9 mouse cellular contexts compared by ENCODE assay signal in the genomic region with DNA sequence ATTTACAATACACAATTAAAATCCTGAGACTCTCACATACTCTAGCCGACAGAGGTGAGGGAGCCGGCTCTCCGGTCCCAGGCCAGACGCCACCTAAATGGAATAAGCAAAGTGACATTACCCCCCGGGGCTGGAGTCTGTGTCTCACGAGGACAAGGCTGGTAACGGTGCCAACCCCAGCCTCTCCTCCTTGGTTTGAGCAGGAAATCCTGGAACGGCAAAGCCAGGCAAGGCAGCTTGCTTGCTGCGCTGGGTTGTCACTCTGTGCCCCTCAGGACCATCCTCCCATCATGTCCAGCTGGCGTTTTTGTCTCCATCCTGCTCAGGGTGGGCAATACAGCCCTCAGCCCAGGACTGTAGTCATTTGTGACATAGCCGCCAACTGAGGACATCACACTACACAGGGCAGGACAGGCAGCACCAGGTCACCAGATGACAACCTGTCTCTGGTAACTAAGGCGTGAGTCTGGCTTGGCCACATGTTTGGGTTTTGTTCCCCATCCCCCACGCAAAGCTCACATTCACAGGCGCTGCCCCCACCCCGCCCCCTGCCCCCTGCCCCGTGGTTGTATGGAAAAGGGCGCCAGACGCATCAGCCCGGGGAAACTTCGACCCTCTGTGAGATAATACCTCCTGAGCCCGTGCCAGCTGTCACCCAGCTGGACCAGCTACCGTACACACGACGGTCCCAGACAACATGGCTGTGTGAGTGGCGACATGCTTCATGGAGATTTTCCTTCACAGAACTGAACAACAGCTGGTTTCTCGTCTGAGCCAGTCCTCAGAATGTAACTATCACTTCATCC. TPM values are rescaled to one million over a fixed set of nuclear protein-coding genes. Genes with fewer than 3 reads are reported as not detected.
DNase-seq lines count a peak whose midpoint lies in the region; ATAC-seq lines count a peak whose summit lies in the region.
"Had no signal": no experiment of that assay in that cellular context is flagged by ENCODE, and none has a peak within 500 bp of the region (broad histone marks: within the 10 kb centered on the region; RNA-seq: fewer than 3 reads in every experiment).

No protein-coding gene starts in this region.

- peak; percentile 57; the same call in 1 of the 2 replicates for ATAC-seq in forebrain, embryonic 11.5 days (replicated peaks; ENCODE audit: low FRiP score)
- no peak for ATAC-seq in forebrain, embryonic 15.5 days (replicated peaks)
- ATAC-seq in lung, embryonic 15.5 days (ENCODE audit: borderline replicate concordance, extremely low read depth, low FRiP score, low TSS enrichment), result peak; percentile 84
- ATAC-seq in limb, embryonic 12.5 days (ENCODE audit: insufficient number of reproducible peaks, insufficient read depth, low FRiP score, low TSS enrichment, low read depth), result peak; percentile 41
- ATAC-seq in neural tube, embryonic 15.5 days (ENCODE audit: low FRiP score), result 0 out of 2 replicates have a peak, but pooled peaks have one; percentile 30
- ATAC-seq in intestine, embryonic 15.5 days, result no peak

- H3K9me3 ChIP-seq in forebrain, embryonic 11.5 days (ENCODE audit: control insufficient read depth, low read length), result no peaks in the 10 kb centered on the region
- no peaks in the 10 kb centered on the region for H3K9me3 ChIP-seq in forebrain, embryonic 15.5 days
- H3K9me3 ChIP-seq in lung, embryonic 15.5 days, result no peaks in the 10 kb centered on the region
- no peaks in the 10 kb centered on the region for H3K9me3 ChIP-seq in limb, embryonic 12.5 days
- no peaks in the 10 kb centered on the region for H3K9me3 ChIP-seq in neural tube, embryonic 15.5 days (replicated peaks)
- H3K9me3 ChIP-seq in intestine, embryonic 15.5 days, result no peaks in the 10 kb centered on the region

- H3K4me1 ChIP-seq in forebrain, embryonic 11.5 days (replicated peaks; ENCODE audit: control insufficient read depth, insufficient read depth, low read length), result no peaks in the 10 kb centered on the region; the same call in 1 of the 2 replicates
- peaks cover 19% of the 10 kb centered on the region; the same call in 1 of the 2 replicates for H3K4me1 ChIP-seq in forebrain, embryonic 15.5 days
- peaks cover 71% of the 10 kb centered on the region for H3K4me1 ChIP-seq in lung, embryonic 15.5 days
- peaks cover 34% of the 10 kb centered on the region for H3K4me1 ChIP-seq in limb, embryonic 12.5 days (replicated peaks)
- peaks cover 20% of the 10 kb centered on the region for H3K4me1 ChIP-seq in neural tube, embryonic 15.5 days
- H3K4me1 ChIP-seq in intestine, embryonic 15.5 days (replicated peaks), result 0 out of 2 replicates have a peak, but pooled peaks cover 17% of the 10 kb centered on the region

- 79% methylated on average over 26 of the region's 26 CpGs for WGBS in forebrain, embryonic 11.5 days
- WGBS in forebrain, embryonic 15.5 days, result 63% methylated on average over 26 of the region's 26 CpGs
- 42% methylated on average over 26 of the region's 26 CpGs for WGBS in lung, embryonic 15.5 days
- WGBS in limb, embryonic 12.5 days, result 63% methylated on average over 26 of the region's 26 CpGs
- 53% methylated on average over 26 of the region's 26 CpGs for WGBS in neural tube, embryonic 15.5 days
- 60% methylated on average over 26 of the region's 26 CpGs for WGBS in intestine, embryonic 15.5 days

- H3K27me3 ChIP-seq in forebrain, embryonic 11.5 days (ENCODE audit: control insufficient read depth, insufficient read depth, low read length), result no peaks in the 10 kb centered on the region
- no peaks in the 10 kb centered on the region for H3K27me3 ChIP-seq in forebrain, embryonic 15.5 days
- no peaks in the 10 kb centered on the region for H3K27me3 ChIP-seq in lung, embryonic 15.5 days
- H3K27me3 ChIP-seq in limb, embryonic 12.5 days, result no peaks in the 10 kb centered on the region
- no peaks in the 10 kb centered on the region for H3K27me3 ChIP-seq in neural tube, embryonic 15.5 days (replicated peaks)
- H3K27me3 ChIP-seq in intestine, embryonic 15.5 days (replicated peaks), result no peaks in the 10 kb centered on the region
- H3K27me3 ChIP-seq: CH12.LX had no signal

- H3K4me2 ChIP-seq in forebrain, embryonic 11.5 days (ENCODE audit: low read depth, low read length, severe bottlenecking), result no peak overlapping the region
- no peak overlapping the region for H3K4me2 ChIP-seq in forebrain, embryonic 15.5 days (replicated peaks)
- H3K4me2 ChIP-seq in lung, embryonic 15.5 days, result peak overlapping the region; percentile 25
- no peak overlapping the region for H3K4me2 ChIP-seq in limb, embryonic 12.5 days
- H3K4me2 ChIP-seq in neural tube, embryonic 15.5 days, result no peak overlapping the region
- H3K4me2 ChIP-seq in intestine, embryonic 15.5 days (replicated peaks), result no peak overlapping the region

- DNase-seq in forebrain, embryonic 11.5 days (ENCODE audit: low spot score), result no peak
- no peak for DNase-seq in lung, adult 18-20 months
- DNase-seq in layer of hippocampus, adult 18-20 months (ENCODE audit: low spot score in 2 of 2), result no peak

- H3K36me3 ChIP-seq in forebrain, embryonic 11.5 days (ENCODE audit: control insufficient read depth, insufficient read depth, low read length), result no peaks in the 10 kb centered on the region
- H3K36me3 ChIP-seq in forebrain, embryonic 15.5 days, result no peaks in the 10 kb centered on the region
- H3K36me3 ChIP-seq in lung, embryonic 15.5 days, result no peaks in the 10 kb centered on the region
- H3K36me3 ChIP-seq in limb, embryonic 12.5 days, result no peaks in the 10 kb centered on the region
- H3K36me3 ChIP-seq in neural tube, embryonic 15.5 days, result no peaks in the 10 kb centered on the region
- no peaks in the 10 kb centered on the region for H3K36me3 ChIP-seq in intestine, embryonic 15.5 days

- no peak overlapping the region for H3K27ac ChIP-seq in forebrain, embryonic 11.5 days (ENCODE audit: low read depth, low read length)
- no peak overlapping the region for H3K27ac ChIP-seq in forebrain, embryonic 15.5 days (replicated peaks)
- peak overlapping the region; percentile 91 for H3K27ac ChIP-seq in lung, embryonic 15.5 days
- H3K27ac ChIP-seq in limb, embryonic 12.5 days, result peak overlapping the region; percentile 12; the same call in 1 of the 2 replicates
- no peak overlapping the region for H3K27ac ChIP-seq in neural tube, embryonic 15.5 days (replicated peaks)
- no peak overlapping the region for H3K27ac ChIP-seq in intestine, embryonic 15.5 days

- no peak overlapping the region for H3K4me3 ChIP-seq in forebrain, embryonic 11.5 days (ENCODE audit: low read depth, low read length)
- H3K4me3 ChIP-seq in forebrain, embryonic 15.5 days, result no peak overlapping the region
- H3K4me3 ChIP-seq in lung, embryonic 15.5 days, result no peak overlapping the region
- no peak overlapping the region for H3K4me3 ChIP-seq in limb, embryonic 12.5 days (replicated peaks)
- H3K4me3 ChIP-seq in neural tube, embryonic 15.5 days (replicated peaks), result no peak overlapping the region
- no peak overlapping the region for H3K4me3 ChIP-seq in intestine, embryonic 15.5 days (replicated peaks)

- H3K9ac ChIP-seq in forebrain, embryonic 11.5 days (ENCODE audit: low read length), result no peak overlapping the region
- no peak overlapping the region for H3K9ac ChIP-seq in forebrain, embryonic 15.5 days (replicated peaks)
- no peak overlapping the region for H3K9ac ChIP-seq in lung, embryonic 15.5 days
- H3K9ac ChIP-seq in limb, embryonic 12.5 days (replicated peaks), result no peak overlapping the region
- H3K9ac ChIP-seq in neural tube, embryonic 15.5 days (replicated peaks), result no peak overlapping the region
- no peak overlapping the region for H3K9ac ChIP-seq in intestine, embryonic 15.5 days

RNA-seq across cellular contexts. Expression of gene Mical3, which starts 49.3 kb away (rescaled TPM):
- polyA plus RNA-seq in forebrain, embryonic 11.5 days (2014; fragmentation: Nextera tagmentation; extraction: Ambion mirVana), result 15.7 and 18.0 TPM in 2 replicates
- polyA plus RNA-seq in forebrain, embryonic 15.5 days (2015; fragmentation: Nextera tagmentation; extraction: Ambion mirVana), result 27.8 and 28.6 TPM in 2 replicates
- polyA plus RNA-seq in lung, embryonic 15.5 days (2015; fragmentation: Nextera tagmentation; extraction: Ambion mirVana), result 17.6 and 20.0 TPM in 2 replicates
- 10.0 and 10.8 TPM in 2 replicates for polyA plus RNA-seq in limb, embryonic 12.5 days (2016; fragmentation: Nextera tagmentation; extraction: Ambion mirVana)
- 30.3 and 35.2 TPM in 2 replicates for polyA plus RNA-seq in neural tube, embryonic 15.5 days (2015; fragmentation: Nextera tagmentation; extraction: Ambion mirVana)
- polyA plus RNA-seq in intestine, embryonic 15.5 days (2015; fragmentation: Nextera tagmentation; extraction: Ambion mirVana), result 6.7 and 7.7 TPM in 2 replicates
- total RNA-seq in layer of hippocampus, adult 18-20 months (2021), result 10 to 100 TPM; 75.0 to 80.8 TPM

Comparison
In these comparisons a context has a peak if more than half of its experiments do, and no peak if none do; other contexts are left out.
1. ATAC-seq: peak in forebrain, embryonic 11.5 days (single experiment), lung, embryonic 15.5 days (single experiment), limb, embryonic 12.5 days (single experiment) and neural tube, embryonic 15.5 days (single experiment); none in forebrain, embryonic 15.5 days (single experiment) and intestine, embryonic 15.5 days (single experiment).
2. H3K27ac ChIP-seq: peak in lung, embryonic 15.5 days (single experiment) and limb, embryonic 12.5 days (single experiment); none in forebrain, embryonic 11.5 days (single experiment), forebrain, embryonic 15.5 days (single experiment), neural tube, embryonic 15.5 days (single experiment) and intestine, embryonic 15.5 days (single experiment).